Mouse (Mus musculus) layer of hippocampus, postnatal 14 days (tissue): Measurements from ENCODE around the gene Ptcra. TPM values are rescaled to one million over a fixed set of nuclear protein-coding genes. Genes with fewer than 3 reads are reported as not detected.

Source experiments
- DNase-seq, 2 experiments: peaks; one replicate each; pipeline ENCODE4 v3.0.0; 2021 to 2022; ENCODE audit warnings: low spot score in 2 of 2, mixed read lengths in 1 of 2
- total RNA-seq, 2 experiments: library from RNA; stranded (reverse); gene quantifications; 2 replicates each; pipeline ENCODE4 v1.2.3; 2021

Ptcra gene
- total RNA-seq, 2 experiments from 2014 or later = 0.31 TPM; not detected in 1

DNA sequence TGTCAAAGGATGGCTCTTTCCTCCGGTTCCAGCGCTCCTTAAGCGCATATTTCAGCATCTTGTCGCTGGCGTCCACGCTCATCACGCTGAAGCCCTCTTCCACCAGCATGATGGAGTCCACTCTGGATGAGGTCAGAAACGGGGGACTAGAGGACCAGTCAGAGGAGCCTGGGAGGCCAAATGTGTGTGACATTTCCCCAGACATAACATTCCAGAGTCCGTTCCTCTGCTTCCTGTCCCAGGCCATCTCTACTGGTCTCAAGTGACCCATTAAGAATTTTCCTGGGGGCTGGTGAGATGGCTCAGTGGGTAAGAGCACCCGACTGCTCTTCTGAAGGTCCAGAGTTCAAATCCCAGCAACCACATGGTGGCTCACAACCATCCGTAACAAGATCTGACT, 36.2 kb downstream of the Ptcra start:
- DNase-seq = no peak

DNA sequence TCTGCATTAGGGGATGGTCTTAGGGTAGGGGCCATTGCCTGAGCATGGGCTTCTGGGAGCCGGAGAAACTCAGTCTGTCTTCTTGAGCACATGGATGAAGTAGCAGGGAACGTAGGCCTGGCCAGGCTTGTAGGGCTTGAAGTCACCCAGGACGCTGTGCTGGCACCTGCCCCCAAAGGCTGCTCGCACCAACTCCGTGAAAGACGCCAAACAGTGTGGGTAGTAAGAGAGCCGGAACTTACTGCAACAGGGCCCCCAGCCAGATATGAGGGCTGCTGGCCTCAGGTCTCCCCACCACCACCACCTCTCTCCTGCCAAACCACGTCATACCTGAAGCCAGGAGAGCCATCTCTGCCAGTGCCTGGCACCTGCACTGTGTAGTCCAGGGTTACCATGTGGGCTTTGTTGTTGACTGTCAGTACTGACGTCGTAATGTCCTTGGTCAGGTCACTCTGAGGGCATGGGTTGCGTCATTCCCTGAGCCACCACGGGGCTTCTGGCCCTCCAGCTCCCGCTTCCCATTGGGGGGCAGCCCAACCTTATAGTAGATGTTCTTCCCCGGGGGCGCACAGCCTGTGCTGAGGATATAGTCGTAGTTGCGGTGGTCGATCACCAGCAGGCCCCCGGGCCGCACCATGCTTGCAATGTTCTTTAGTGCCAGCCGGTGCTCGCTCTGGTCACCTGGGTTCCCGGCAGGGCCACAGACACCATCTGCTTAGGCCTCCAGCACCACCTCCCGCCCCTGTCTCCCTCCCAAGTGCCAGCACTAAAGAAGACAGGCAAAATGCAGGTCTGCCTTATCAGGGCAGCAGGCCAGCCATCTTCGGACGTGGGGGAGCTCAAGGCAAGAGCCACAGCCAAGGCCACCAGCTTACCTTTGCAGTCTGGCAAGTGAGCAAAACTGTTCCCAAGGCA, 37.5 kb downstream of the Ptcra start:
- no peak for DNase-seq

DNA sequence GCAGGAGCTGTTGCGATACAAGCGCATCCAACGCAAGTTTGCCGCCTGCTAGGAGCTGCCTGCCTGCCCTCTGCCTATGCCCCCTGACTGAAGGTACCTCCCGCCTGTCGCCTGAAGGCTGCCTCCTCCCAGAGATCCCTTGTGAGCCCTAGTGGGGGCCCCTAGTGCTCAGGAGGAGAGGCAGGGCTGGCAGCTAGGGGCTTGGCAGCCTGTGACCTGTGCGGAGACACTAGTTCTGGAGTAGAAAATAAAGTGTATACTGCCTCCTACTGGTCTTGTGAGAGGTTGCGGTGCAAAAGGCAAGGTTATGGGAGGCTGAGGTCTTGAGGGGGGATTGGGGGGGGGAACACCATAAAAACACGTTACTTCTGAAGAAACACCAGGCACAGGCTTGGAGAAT, 38.2 kb downstream of the Ptcra start:
- peak in 1 of 2 experiments; percentile 49 for DNase-seq

DNA sequence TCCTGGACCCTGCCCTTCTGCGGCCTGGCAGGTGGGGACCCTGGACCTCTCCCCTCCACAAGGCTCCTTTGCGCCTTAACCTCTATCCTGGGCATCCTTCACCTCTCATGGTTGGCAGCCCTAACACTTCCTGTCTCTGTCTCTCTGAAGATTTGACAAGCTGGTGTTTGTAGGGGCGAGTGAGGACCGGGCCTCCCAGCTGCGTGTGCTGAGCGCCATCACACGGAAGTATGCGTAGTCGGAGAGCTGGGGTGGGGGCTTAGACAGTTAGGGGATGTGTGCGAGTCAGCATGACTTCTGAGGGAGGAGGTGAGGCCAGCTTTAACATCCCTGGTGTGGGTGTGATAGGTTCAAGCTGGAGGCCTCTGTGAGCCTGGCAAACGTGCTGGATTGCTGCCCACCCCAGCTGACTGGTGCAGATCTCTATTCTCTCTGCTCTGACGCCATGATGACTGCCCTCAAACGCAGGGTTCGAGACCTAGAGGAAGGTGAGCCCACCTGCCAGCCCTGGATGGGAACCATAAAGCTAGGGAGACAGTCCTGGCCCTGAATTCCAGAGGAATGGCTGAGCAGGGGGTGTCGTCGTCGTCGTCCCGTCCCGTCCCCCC, 38.9 kb downstream of the Ptcra start:
- DNase-seq = no peak

DNA sequence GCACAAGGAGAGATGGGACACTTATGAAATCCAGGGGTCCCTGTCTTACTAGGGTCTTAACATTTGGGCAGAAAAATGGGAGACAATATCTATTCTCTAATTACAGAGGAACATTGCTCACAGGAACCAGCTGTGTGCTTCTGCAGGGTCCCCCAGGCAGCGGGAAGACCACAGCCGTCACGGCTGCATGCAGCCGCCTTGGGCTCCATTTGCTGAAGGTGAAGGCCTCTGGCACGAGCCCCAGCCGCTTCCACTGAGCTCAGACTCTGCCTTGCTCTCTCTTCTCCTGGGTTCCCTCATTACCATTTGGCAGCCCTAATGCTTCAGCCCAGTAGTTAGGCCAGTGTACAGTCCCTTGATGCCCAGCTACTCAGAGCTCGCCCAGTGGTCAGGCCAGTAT, 42.4 kb downstream of the Ptcra start:
- DNase-seq = no peak

DNA sequence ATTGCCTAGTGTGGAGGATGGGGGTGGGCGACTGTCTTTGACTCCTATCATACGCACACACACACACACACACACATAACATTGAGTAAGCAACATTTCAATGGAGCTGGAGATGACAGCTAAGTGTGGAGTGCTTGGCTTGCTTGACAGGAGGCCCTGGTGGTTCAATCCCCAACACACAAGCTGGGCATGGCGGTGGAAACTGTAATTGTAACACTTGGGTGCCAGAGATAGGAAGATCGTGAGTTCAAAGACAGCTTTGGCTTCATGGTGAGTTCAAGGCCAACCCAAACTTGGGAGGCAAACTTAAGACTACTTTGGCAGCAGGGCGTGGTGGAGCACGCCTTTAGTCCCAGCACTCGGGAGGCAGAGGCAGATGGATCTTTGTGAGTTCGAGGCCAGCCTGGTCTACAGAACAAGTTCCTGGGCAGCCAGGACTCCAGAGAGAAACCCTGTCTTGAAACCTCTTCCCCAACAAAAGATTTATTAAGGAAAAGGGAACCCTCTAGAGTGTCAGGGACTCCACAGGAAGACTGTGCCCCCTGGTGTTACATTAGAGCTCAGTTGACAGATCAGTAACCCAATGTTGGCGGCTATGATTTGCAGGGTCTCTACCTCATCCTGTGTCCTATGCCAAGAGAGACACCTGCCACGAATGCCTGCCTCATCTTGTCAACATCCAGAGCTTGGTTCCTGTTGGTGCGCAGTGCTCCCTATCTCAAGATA, 48.6 kb downstream of the Ptcra start:
- no peak for DNase-seq

DNA sequence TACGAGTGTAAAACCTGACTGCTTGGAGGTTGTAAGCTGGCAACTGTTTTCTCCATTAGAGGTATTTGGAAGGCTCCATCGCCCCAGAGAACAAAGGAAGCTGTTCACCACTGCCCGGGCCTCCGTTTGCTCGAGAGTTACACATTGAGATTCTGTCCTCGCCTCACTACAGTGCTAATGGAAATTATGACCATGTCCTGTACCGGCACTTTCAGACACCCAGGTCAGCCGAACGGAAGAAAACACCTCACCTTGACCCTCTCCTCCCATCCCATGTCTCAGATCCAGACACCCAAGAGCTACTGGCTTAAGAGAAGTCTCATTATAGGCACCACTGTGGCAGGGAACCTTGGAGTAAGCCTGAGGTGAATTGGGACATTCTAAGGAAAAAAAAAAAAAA, 49.7 kb downstream of the Ptcra start:
- DNase-seq = no peak

DNA sequence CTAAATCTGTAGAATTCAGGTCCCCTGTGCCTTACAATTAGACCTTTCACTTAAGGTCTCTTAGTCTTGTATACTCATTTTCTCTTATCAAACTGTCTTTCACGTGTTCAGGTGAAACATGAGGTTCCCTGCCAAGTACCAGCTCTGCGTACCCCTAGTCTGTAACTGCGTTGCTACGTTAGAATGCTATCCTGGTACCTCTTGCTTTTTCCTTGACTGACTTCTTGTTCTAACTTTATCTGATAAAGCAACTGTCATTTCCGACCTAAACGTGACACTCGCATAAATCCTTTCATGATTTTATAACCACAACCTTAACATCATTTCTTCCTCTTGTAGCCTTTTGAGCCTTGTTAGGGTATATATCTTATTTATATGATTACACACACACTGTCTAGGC, 51.1 kb downstream of the Ptcra start:
- no peak for DNase-seq

DNA sequence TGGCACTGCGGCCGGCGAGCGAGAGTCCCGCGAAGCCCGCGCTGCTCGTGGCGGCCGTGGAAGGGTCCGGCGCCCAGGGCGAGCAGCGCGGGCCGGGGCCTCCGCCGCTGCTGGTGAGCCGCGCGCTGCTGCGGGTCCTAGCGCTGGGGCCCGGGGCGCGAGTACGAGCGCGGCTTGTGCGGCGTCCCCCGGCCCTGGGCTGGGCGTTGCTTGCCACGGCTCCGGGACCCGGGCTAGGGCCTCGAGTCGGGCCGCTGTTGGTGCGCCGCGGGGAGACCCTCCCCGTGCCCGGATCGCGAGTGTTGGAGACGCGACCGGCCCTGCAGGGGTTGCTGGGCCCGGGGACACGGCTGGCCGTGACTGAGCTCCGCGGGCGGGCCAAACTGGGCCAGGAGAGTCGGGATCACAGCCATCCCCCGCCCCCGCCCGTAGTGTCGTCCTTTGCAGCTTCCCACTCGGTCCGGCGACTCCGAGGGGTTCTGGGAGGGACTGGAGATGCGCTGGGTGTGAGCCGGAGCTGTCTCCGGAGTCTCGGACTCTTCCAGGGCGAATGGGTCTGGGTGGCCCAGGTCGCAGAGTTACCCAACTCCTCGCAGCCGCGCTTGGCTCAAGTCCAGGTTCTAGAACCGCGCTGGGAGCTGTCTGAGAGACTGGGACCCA, 51.8 kb downstream of the Ptcra start:
- no peak for DNase-seq

DNA sequence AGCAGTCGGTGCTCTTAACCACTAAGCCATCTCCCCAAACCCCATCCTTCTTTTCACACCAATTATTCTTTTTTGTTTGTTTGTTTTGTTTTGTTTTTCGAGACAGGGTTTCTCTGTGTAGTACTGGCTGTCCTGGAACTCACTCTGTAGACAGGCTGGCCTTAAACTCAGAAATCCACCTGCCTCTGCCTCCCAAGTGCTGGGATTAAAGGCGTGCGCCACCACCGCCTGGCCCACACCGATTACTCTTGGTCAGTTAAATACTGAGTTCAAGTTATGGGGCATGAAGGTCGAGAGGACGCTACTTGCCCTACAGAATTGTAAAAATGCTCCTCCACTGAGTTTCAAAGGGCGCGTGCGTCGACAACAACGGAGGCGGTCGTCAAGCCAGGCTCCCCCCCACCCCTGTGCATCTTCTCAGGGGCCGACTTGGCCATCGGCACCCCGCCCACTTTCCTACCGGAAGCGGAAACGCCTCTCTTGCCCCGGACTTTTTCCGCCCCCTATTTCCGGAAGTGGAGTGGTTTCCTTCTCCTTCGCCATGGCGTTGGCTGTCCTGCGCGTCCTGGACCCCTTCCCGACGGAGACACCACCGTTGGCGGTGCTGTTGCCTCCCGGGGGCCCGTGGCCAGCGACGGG, 52.4 kb downstream of the Ptcra start, which contains the start of gene Pex6:
TSS of gene Pex6 (plus strand) at position 505 of the 639 bp plus-strand sequence.
- DNase-seq = peak; percentile 88 to 95

DNA sequence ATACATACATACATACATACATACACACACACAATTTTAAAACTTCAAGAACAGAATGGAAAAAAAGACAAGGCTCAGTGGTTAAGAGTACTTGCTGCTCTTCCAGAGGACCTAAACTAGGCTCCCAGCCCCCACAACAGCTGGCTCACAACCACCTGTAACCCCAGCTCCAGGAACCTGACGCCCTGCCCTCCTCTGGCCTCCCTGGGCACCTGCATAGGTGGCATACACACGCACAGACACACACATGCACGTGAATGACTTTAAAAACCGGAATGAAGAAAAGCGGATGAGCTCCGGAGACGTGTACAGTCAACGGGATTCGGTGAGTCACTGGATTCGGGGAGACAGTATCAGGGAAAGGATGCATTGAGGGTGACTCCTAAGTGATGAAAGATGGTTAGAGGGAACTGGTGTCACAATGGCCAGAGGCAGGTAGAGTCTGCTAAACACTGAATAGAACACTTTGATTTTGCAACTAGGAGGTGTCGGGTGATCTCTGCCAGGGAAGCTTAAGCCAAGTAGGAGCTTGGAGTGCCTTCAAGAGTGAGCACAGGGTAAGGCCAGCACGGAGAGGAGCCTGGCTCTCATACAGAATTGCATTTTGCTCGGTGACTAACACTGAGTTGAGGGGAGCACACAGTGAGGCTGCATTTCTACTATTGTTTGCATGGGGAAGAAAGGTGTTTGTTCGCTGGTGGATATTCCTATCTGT, 57.0 kb downstream of the Ptcra start:
- no peak for DNase-seq

Other genes with a start within 250 kb of the Ptcra start
- 10 to 100 TPM; 42.7 to 43.9 TPM for gene Cul9, start 217.3 kb downstream of the Ptcra start, total RNA-seq
- 10 to 100 TPM; 62.7 to 65.5 TPM for gene Srf, start 207.5 kb downstream of the Ptcra start, total RNA-seq
- 10 to 100 TPM; 11.2 to 11.4 TPM for gene Ptk7, start 134.2 kb downstream of the Ptcra start, total RNA-seq
- gene Klc4, start 117.7 kb downstream of the Ptcra start, total RNA-seq = 10 to 100 TPM; 15.1 to 16.7 TPM
- 10 to 100 TPM; 51.1 to 54.3 TPM for gene Mrpl2, start 117.5 kb downstream of the Ptcra start, total RNA-seq
- gene Cul7, start 113.4 kb downstream of the Ptcra start, total RNA-seq = 10 to 100 TPM; 23.8 to 24.4 TPM
- gene Rrp36, start 89.4 kb downstream of the Ptcra start, total RNA-seq = 10 to 100 TPM; 12.5 to 15.7 TPM
- gene Mea1, start 84.9 kb downstream of the Ptcra start, total RNA-seq = 100 to 1,000 TPM in 1 of 2 experiments, 10 to 100 TPM in 1; 98.2 to 103 TPM
- 100 to 1,000 TPM; 174 to 176 TPM for gene Klhdc3, start 82.8 kb downstream of the Ptcra start, total RNA-seq
- gene Ppp2r5d, start 58.6 kb downstream of the Ptcra start, total RNA-seq = 10 to 100 TPM; 88.1 to 92.2 TPM
- 10 to 100 TPM; 32.0 to 36.8 TPM for gene Pex6, start 52.2 kb downstream of the Ptcra start, total RNA-seq
- gene Gnmt, start 34.5 kb downstream of the Ptcra start, total RNA-seq = under 1 TPM; 0.76 to 0.98 TPM
- 10 to 100 TPM; 53.9 to 57.2 TPM for gene Cnpy3, start 11.5 kb downstream of the Ptcra start, total RNA-seq
- 10 to 100 TPM; 12.0 to 12.5 TPM for gene 2310039H08Rik, start 8.9 kb upstream of the Ptcra start, total RNA-seq
- 10 to 100 TPM; 47.5 to 48.7 TPM for gene Rpl7l1, start 19.0 kb upstream of the Ptcra start, total RNA-seq
- 10 to 100 TPM; 38.6 to 43.7 TPM for gene Bicral, start 94.8 kb upstream of the Ptcra start, total RNA-seq
- 10 to 100 TPM; 36.4 to 38.2 TPM for gene Tbcc, start 127.0 kb upstream of the Ptcra start, total RNA-seq
- not detected for gene Prph2, start 146.7 kb upstream of the Ptcra start, total RNA-seq
- gene Ubr2, start 246.8 kb upstream of the Ptcra start, total RNA-seq = 10 to 100 TPM; 52.3 to 52.4 TPM